Mouse (Mus musculus) intestine, embryonic 15.5 days (tissue): Measurements from ENCODE around the gene Vps16. TPM values are rescaled to one million over a fixed set of nuclear protein-coding genes. Genes with fewer than 3 reads are reported as not detected.

Experiments
- ATAC-seq: fragments of 200-750 bp; cut with Nextera tagmentation; 2 replicates; pipeline ENCODE4 v1.8.0; 2017; ENCODE audit warnings: moderate TSS enrichment, moderate library complexity
- H3K27ac ChIP-seq: fragments of 300-500 bp; sonication (generic); 2 replicates; pipeline ENCODE4 v1.5.1; 2015; ENCODE audit warnings: mild to moderate bottlenecking, inconsistent platforms
- H3K27me3 ChIP-seq: fragments of 300-500 bp; sonication (generic); replicated peaks from 2 replicates; pipeline ENCODE4 v1.6.1; 2015; ENCODE audit warnings: inconsistent platforms
- H3K36me3 ChIP-seq: fragments of 300-500 bp; sonication (generic); 2 replicates; pipeline ENCODE4 v1.6.1; 2015; ENCODE audit warnings: inconsistent platforms
- H3K4me1 ChIP-seq: fragments of 300-500 bp; sonication (generic); replicated peaks from 2 replicates; pipeline ENCODE4 v1.6.1; 2015; ENCODE audit warnings: inconsistent platforms
- H3K4me2 ChIP-seq: fragments of 300-500 bp; sonication (generic); replicated peaks from 2 replicates; pipeline ENCODE4 v1.6.1; 2015; ENCODE audit warnings: mild to moderate bottlenecking, inconsistent platforms
- H3K4me3 ChIP-seq: fragments of 300-500 bp; sonication (generic); replicated peaks from 2 replicates; pipeline ENCODE4 v1.5.1; 2015; ENCODE audit warnings: inconsistent platforms
- H3K9ac ChIP-seq: fragments of 300-500 bp; sonication (generic); 2 replicates; pipeline ENCODE4 v1.6.1; 2015; ENCODE audit warnings: inconsistent platforms
- H3K9me3 ChIP-seq: fragments of 300-500 bp; sonication (generic); 2 replicates; pipeline ENCODE4 v1.6.1; 2016; ENCODE audit warnings: inconsistent platforms
- WGBS: fragments of 180-500 bp; shearing (Covaris S2); methylation state at CpG from one replicate; pipeline ENCODE4 v1.1.7; 2015; 5-methylcytosine and 5-hydroxymethylcytosine counted together
- polyA plus RNA-seq: library from polyadenylated mRNA; unstranded; fragments of >200 nt; fragmentation: Nextera tagmentation; extraction: Ambion mirVana; gene quantifications from 2 replicates; pipeline ENCODE4 v1.2.1, GENCODE M21; 2015

Gene Vps16
- polyA plus RNA-seq, 1 experiment from 2014 or later = 76.7 TPM

DNA sequence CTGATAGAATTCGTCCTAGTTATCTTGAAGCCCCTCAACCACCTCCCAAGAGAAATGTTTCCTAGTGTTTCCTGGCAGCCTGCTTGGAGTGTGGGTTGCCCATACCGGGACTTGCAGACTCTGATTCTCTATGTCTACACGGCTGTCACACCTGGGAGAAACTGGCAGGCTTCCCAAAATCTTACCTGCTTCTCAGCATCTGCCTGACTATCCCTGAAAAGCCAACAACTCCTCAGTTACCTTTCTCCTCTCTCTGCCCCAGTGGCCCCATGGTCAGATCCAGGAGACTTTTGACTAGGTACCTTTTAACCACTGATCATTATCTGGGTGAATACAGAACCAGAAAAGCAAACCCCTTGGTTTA is 27.6 kb downstream of the Vps16 start:
- Histone ChIP-seq H3K9me3 (no peaks in the 10 kb centered on the region), H3K36me3 (no peaks in the 10 kb centered on the region), H3K4me3 (no peak overlapping the region), H3K4me1 (peaks cover 14% of the 10 kb centered on the region), H3K4me2 (peak overlapping the region; percentile 96), H3K9ac (0 out of 2 replicates have a peak overlapping the region, but pooled peaks have one; percentile 14), H3K27ac (no peak overlapping the region), H3K27me3 (no peaks in the 10 kb centered on the region)
- 64% methylated on average over 3 of the region's 3 CpGs for WGBS
- ATAC-seq = no peak

DNA sequence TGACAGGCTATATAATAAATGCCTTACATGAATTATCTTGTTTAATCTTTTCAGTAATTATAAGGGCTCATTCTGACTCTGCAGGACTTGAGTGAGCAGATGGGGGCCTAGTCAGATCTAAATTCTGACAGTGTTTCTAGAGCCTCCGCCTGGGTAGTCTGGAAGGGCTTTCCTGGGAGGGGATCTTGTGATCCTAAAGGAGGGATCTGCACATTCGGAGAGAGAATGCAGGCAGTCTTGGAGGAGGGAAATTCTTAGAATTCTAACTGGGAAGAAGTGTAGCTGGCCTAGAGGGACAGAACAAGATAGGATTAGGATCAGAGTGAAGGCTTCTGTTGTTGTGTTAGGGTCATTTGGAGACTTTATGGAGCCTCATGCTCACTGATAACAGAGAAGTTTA is 28.1 kb downstream of the Vps16 start:
- Histone ChIP-seq H3K9me3 (no peaks in the 10 kb centered on the region), H3K27ac (no peak overlapping the region), H3K36me3 (no peaks in the 10 kb centered on the region), H3K27me3 (no peaks in the 10 kb centered on the region), H3K4me1 (peaks cover 14% of the 10 kb centered on the region), H3K4me2 (no peak overlapping the region), H3K4me3 (no peak overlapping the region), H3K9ac (no peak overlapping the region)
- 60% methylated on average over 2 of the region's 2 CpGs for WGBS
- no peak for ATAC-seq

DNA sequence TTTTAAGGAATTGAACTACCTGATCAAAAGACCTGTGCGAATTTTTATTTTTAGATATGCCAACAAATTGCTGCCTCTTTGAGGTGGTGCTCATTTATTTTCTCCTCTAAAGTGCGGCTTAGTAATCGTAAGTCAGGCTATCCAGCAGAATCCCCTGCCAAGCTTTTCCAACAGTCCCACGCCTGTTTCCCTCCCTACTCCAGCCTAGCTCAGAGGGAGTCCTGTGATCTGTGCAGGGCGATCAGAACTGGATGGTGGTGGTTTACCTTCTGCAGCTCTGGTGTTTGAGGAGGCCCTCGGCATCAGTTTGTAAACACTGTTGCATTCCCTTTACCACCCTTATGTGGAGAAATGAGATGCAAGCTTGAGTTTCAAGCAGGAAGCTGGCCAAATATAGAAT is 29.3 kb downstream of the Vps16 start:
- Histone ChIP-seq H3K4me2 (no peak overlapping the region; the same call in 1 of the 2 replicates), H3K9ac (no peak overlapping the region), H3K4me1 (peaks cover 14% of the 10 kb centered on the region), H3K27me3 (no peaks in the 10 kb centered on the region), H3K27ac (no peak overlapping the region), H3K36me3 (no peaks in the 10 kb centered on the region), H3K9me3 (no peaks in the 10 kb centered on the region), H3K4me3 (no peak overlapping the region)
- ATAC-seq = no peak
- WGBS = 61% methylated on average over 6 of the region's 6 CpGs

DNA sequence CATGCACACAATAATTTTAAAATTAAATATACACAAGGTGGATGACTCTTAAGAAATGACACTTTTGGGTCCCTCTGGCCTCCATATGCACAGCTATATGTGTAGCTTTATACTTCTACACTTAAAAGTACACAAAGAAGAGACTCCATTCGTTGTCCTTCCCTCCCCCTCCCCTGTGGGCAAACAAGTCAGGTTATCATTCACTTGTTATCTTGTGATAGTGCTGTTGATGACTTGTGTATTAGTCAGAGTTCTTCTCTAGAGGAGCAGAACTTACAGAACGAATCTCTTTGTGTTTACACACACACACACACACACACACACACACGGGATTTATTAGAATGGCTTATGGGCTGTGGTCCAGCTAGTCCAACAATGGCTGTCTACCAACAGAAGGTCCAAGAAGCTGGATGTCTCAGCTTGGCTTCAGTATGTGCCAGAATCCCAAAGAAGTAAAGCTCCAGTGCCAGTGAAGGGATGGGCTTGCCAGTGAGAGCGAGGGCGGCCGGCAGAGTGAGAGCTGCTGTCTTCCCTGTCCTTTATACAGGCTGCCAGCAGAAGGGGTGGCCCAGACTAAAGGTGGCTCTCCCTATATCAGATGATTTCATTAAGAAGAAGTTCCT is 30.7 kb downstream of the Vps16 start:
- 67% methylated on average over 6 of the region's 6 CpGs for WGBS
- Histone ChIP-seq H3K27me3 (no peaks in the 10 kb centered on the region), H3K4me3 (no peak overlapping the region), H3K9me3 (no peaks in the 10 kb centered on the region), H3K4me2 (no peak overlapping the region), H3K9ac (no peak overlapping the region), H3K4me1 (0 out of 2 replicates have a peak, but pooled peaks cover 8% of the 10 kb centered on the region), H3K27ac (no peak overlapping the region), H3K36me3 (no peaks in the 10 kb centered on the region)
- ATAC-seq = no peak

DNA sequence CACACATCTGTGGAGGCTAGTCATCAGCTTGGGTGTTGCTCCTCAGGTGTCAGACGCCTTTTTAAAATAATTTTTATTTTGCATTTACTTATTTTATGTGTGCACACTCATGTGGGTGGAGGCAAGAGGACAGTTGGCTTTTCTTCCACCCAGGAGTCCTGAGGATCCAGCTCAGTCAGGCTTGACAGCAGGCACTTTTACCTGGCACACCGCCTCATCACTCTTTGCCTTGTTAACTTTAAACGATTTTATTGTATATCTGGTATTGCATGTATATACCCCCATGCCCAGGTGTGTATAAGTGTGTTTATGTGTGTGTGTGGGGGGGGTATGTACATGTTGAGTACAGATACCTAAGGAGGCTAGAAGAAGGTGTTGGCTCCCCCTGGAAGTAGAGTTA is 33.7 kb downstream of the Vps16 start:
- no peaks in the 10 kb centered on the region for H3K9me3 ChIP-seq
- 80% methylated on average over 3 of the region's 3 CpGs for WGBS
- no peak overlapping the region for H3K27ac ChIP-seq
- ATAC-seq = no peak
- H3K27me3 ChIP-seq = no peaks in the 10 kb centered on the region
- H3K4me2 ChIP-seq = no peak overlapping the region
- H3K9ac ChIP-seq = no peak overlapping the region
- H3K4me1 ChIP-seq = peaks cover 3% of the 10 kb centered on the region; the same call in 1 of the 2 replicates
- H3K36me3 ChIP-seq = no peaks in the 10 kb centered on the region
- no peak overlapping the region for H3K4me3 ChIP-seq

DNA sequence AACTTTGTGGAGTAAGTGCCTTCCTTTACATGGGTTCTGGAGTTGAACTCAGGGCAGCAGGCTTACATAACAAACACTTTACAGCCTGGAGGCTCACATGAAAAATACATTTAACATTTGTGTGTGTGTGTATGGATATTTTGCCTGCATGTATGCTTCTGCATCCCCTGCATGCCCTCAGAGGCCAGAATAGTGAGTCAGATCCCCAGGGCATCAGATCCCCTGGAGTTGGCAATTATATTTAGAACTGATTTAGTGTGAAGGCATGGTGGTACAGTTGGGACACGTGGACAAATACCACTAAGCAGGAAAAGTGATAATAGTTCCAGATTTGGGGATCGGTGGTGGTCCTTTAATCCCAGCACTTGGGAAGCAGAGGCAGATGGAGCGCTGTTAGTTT is 35.4 kb downstream of the Vps16 start:
- H3K4me1 ChIP-seq = peaks cover 3% of the 10 kb centered on the region; the same call in 1 of the 2 replicates
- H3K4me3 ChIP-seq = no peak overlapping the region
- H3K27ac ChIP-seq = no peak overlapping the region
- no peaks in the 10 kb centered on the region for H3K9me3 ChIP-seq
- H3K36me3 ChIP-seq = no peaks in the 10 kb centered on the region
- H3K4me2 ChIP-seq = no peak overlapping the region
- no peak for ATAC-seq
- H3K27me3 ChIP-seq = no peaks in the 10 kb centered on the region
- H3K9ac ChIP-seq = no peak overlapping the region
- WGBS = 86% methylated on average over 3 of the region's 3 CpGs

DNA sequence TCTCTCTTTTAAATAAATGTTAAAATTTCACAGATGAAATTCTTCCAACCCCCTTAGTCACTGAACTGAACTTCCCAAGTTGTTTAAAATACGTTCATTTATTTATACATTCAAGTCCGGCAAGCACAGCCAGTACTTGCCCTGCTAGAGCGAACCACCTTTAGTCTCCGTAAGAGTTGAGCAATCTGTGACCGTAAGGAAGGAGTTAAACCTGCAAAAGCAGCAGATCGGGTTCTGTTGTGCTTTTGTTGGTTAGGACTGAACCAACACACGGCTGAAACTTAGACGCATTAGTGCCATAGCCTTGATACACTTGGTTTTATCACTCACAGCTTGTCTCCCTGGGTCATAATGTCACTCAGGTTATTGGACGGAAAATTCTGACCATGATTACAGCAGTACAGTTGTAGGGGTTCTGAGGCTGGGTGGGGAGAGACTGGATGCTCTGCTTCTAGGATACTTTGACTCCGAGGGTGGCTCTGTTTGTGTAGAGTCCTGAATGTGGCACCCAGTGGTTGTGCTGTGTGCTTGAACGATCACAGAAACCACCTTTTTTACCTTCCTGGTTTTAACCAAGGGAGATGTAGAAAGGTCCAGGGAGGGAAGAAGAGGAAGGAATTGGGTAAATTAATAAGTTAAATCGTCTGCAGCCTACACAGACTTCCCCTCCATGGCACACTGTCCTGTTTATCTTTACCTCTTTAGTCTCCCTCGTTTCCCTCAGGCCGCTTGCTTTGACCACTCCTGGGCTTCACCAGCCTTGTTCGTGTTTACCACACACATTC is 37.3 kb downstream of the Vps16 start:
- ATAC-seq = no peak
- Histone ChIP-seq H3K4me1 (peaks cover 3% of the 10 kb centered on the region; the same call in 1 of the 2 replicates), H3K27ac (no peak overlapping the region), H3K36me3 (no peaks in the 10 kb centered on the region), H3K4me2 (no peak overlapping the region), H3K9ac (no peak overlapping the region), H3K4me3 (no peak overlapping the region), H3K27me3 (no peaks in the 10 kb centered on the region), H3K9me3 (no peaks in the 10 kb centered on the region)
- WGBS = 39% methylated on average over 15 of the region's 15 CpGs

DNA sequence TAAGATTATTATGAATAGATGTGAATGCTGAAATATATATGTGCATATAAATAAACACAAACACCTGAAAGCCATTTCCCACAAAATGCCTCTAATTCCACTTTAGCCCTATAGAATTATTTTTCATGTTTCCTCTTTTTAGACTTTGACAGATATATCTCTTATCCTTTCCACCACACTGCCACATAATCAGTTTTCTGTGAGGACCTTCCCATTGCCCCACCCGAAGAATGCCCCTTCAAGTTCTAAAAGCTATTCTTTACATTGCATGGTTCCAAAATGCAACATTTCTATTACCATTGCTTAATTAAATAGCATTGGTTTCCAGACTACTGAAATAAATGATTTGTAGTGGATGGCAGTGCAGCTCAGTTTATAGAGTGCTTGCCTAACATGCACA is 42.3 kb downstream of the Vps16 start:
- Histone ChIP-seq H3K4me1 (no peaks in the 10 kb centered on the region), H3K27ac (no peak overlapping the region), H3K36me3 (no peaks in the 10 kb centered on the region), H3K4me2 (no peak overlapping the region), H3K9me3 (no peaks in the 10 kb centered on the region), H3K4me3 (no peak overlapping the region), H3K9ac (no peak overlapping the region), H3K27me3 (no peaks in the 10 kb centered on the region)
- WGBS = 86% methylated on average over 1 of the region's 1 CpGs
- no peak for ATAC-seq

DNA sequence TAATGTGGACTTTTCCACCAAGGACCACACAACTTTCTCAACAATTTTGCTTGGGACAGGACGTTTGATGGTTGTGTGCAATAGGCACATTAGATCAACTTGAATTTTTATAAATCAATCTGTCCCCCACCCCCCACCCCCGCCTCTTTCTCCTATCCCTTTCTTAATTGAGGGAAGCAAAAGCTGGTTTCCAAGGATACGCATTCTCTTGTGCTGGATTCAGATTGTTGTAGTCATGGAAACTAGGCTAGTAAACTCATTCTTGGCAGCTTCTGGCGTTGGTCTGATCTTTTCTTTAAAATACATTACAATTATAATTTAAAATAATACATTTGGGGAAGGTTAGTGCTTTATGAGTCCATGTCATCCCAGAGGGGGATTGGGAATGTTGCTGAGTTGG is 45.2 kb downstream of the Vps16 start:
- ATAC-seq = no peak
- Histone ChIP-seq H3K36me3 (no peaks in the 10 kb centered on the region), H3K9me3 (no peaks in the 10 kb centered on the region), H3K4me2 (no peak overlapping the region), H3K27me3 (no peaks in the 10 kb centered on the region), H3K4me3 (no peak overlapping the region), H3K27ac (no peak overlapping the region), H3K9ac (no peak overlapping the region), H3K4me1 (no peaks in the 10 kb centered on the region)
- WGBS = 64% methylated on average over 4 of the region's 4 CpGs

DNA sequence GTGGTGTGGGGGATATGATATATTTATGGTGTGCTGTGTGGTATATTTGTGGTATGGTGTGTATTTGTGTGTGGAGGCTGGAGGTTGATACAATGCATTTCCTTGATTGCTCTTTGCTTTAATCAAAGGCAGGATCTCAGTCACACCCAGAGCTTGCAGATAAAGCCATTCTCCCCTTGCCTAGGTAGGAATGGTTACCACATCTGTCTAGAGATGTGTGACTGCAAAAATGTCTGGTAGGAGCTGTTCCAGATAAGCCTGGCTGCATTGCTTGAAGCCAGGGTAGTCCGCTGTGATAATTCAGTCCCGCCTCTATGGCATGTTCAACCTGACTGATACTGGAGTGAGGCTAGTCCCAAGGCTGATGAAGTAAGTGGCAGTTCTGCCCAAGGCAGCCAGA is 45.8 kb downstream of the Vps16 start:
- no peak for ATAC-seq

DNA sequence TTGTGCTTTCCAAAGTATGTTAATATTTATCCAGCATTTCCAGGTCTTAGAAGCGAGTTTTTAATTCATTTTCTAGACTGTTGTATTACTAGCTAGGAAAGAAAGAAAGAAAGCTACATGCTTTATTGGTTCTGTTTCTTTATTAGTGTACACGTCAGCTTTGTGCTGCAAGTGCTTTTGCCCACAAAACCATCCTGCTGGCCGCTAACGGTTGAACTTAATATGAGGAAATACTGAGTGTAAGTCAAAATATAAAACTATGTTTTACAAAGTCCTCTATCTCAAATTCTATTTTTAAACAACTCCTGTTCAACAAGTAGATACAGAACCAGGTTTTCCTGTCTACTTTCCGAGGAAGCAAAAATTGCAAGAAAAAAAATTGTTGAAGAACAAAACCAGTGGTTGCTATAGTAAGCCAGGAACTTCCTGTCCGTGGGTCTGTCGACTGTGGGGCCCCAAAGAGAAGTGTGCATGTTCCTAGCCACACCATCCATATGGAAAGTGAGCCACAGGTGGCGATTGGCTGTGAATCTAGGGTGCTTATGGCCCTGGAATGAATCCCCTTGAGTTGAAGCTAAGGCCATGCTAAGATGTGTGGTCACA is 48.9 kb downstream of the Vps16 start:
- no peaks in the 10 kb centered on the region for H3K36me3 ChIP-seq
- H3K27me3 ChIP-seq = no peaks in the 10 kb centered on the region
- ATAC-seq = no peak
- H3K9me3 ChIP-seq = no peaks in the 10 kb centered on the region
- no peak overlapping the region for H3K4me3 ChIP-seq
- H3K9ac ChIP-seq = no peak overlapping the region
- no peak overlapping the region for H3K4me2 ChIP-seq
- 68% methylated on average over 8 of the region's 8 CpGs for WGBS
- H3K4me1 ChIP-seq = no peaks in the 10 kb centered on the region; the same call in 1 of the 2 replicates
- H3K27ac ChIP-seq = no peak overlapping the region

More for the DNA sequence above, 45.8 kb downstream of the Vps16 start:
- no peak overlapping the region for H3K27ac ChIP-seq
- H3K4me2 ChIP-seq = no peak overlapping the region
- H3K36me3 ChIP-seq = no peaks in the 10 kb centered on the region
- H3K4me3 ChIP-seq = no peak overlapping the region
- H3K9me3 ChIP-seq = no peaks in the 10 kb centered on the region
- WGBS = 80% methylated on average over 2 of the region's 2 CpGs
- H3K4me1 ChIP-seq = no peaks in the 10 kb centered on the region; the same call in 1 of the 2 replicates
- no peak overlapping the region for H3K9ac ChIP-seq
- no peaks in the 10 kb centered on the region for H3K27me3 ChIP-seq

DNA sequence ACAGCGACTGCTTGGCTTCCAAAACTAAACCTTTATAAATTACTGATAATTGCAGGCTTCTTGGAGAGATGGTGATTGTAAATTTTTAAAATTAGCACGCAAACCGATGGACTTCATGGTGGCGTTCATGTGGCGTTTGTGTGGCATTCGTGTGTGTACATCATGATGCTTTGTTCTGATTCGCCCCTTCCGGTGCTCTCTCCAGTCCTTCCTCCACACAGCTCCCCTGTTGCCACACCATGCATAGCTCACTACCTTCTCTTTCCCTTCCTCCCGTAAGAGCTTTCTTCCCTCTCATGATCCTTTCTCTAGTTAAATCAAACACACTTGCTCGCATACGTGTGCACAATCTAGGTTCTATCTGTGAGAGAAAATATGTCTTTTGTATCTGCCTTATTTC is 51.6 kb downstream of the Vps16 start:
- Histone ChIP-seq H3K27ac (no peak overlapping the region), H3K36me3 (no peaks in the 10 kb centered on the region), H3K4me2 (no peak overlapping the region), H3K9ac (no peak overlapping the region), H3K4me1 (no peaks in the 10 kb centered on the region; the same call in 1 of the 2 replicates), H3K9me3 (no peaks in the 10 kb centered on the region), H3K27me3 (no peaks in the 10 kb centered on the region), H3K4me3 (no peak overlapping the region)
- no peak for ATAC-seq
- 92% methylated on average over 11 of the region's 11 CpGs for WGBS
